Mouse (Mus musculus) T-helper 17 cell (primary cell): ENCODE data around the gene Creb3l2.

ENCODE experiments used
- in situ Hi-C, 2 experiments: fragments of 300-600 bp; cut with MboI, MseI; formaldehyde crosslinking; loops; 1 replicate in 1 of 2; 2 replicates in 1 of 2; pipeline ENCODE4 v1.15.1; 2025; ENCODE audit warnings: high pct_unique_total_duplicates in 2 of 2

Gene Creb3l2

DNA sequence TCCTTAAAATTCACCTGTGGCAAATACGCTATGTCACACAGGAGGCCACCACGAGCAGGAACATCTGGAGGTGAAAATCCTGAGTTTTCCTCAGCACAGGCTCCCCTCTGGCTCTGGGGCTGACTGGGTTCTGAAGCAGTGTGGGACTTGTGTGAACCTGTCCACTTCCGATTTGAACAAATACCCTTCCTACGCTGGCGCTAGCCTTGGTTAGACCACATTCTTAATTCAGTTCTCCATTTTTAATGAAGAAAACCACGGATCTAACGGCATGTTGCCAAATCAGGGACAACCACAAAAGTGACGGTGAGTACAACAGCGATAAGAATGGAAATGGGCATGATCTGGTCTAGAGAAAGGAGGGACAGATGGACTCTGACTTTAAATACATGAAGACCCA, 157.1 kb downstream of the Creb3l2 start:
- in situ Hi-C loops = no loop called here

DNA sequence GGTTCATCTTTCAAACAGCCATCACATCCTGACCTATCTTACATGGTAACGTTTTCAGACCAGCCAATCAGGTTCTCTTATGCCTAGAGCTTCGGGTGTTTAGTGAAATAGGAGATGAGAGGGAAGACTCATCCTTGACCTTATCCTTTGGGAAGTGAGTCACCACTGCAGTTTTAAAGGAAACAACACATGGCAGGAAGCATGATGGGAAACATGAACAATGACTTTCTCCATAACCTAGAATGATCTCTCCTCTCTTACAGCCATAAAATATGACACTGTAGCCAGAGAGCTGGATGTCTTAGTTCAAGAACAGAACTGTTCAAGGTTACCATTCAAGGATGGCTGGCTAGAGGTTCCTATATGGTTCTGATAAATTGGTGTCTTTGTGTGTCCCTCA, 158.6 kb downstream of the Creb3l2 start:
- in situ Hi-C loops = no loop called here

DNA sequence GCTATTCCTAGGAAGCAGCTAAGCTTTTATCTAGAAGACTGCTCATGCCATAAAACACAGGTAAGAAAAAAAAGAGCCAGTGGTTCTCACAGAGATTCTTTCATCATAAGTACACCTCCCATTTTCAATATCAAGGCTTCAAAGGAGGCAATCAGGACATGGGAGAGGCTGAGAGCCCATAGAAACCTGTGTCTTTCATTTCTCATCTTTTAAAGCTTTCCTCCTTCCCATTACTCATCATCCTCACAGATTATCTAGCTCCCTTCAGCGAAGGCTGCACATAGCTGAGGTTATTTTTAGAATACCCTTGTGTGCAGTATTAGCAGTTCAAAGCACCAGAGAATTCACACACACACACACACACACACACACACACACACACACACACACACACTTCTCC, 159.3 kb downstream of the Creb3l2 start:
- in situ Hi-C loops = no loop called here
